Comparison of ENCODE assay signal across 9 mouse cellular contexts in genomic region chr6:120491862-120492498, GRCm38 (mm10). TPM values are rescaled to one million over a fixed set of nuclear protein-coding genes. Genes with fewer than 3 reads are reported as not detected.
A peak's percentile ranks its signal among the peaks of the same experiment; 100 is the strongest.
DNase-seq lines count a peak whose midpoint lies in the region; ATAC-seq lines count a peak whose summit lies in the region.
"Had no signal": no experiment of that assay in that cellular context is flagged by ENCODE, and none has a peak within 500 bp of the region (broad histone marks: within the 10 kb centered on the region; RNA-seq: fewer than 3 reads in every experiment).

No protein-coding gene starts in this region.

- no peak for DNase-seq in heart, postnatal 25 days (ENCODE audit: low spot score)
- DNase-seq in embryonic facial prominence, embryonic 10.5 days (ENCODE audit: low spot score), result no peak
- DNase-seq in midbrain, embryonic 10.5 days (ENCODE audit: low spot score), result peak; percentile 48
- no peak for DNase-seq in left cerebral cortex, adult 18-20 months (ENCODE audit: low spot score in 2 of 2)
- no peak for DNase-seq in thymus, adult 18-20 months

- H3K4me2 ChIP-seq in heart, embryonic 13.5 days, result peak overlapping the region; percentile 99
- H3K4me2 ChIP-seq in intestine, embryonic 15.5 days (replicated peaks), result peak overlapping the region; percentile 96

- H3K4me3 ChIP-seq in heart, embryonic 13.5 days, result peak overlapping the region; percentile 74
- peak overlapping the region; percentile 75 for H3K4me3 ChIP-seq in embryonic facial prominence, embryonic 10.5 days
- peak overlapping the region; percentile 61 for H3K4me3 ChIP-seq in intestine, embryonic 15.5 days (replicated peaks)
- H3K4me3 ChIP-seq in midbrain, embryonic 10.5 days, result peak overlapping the region; percentile 77

- H3K9ac ChIP-seq in heart, embryonic 13.5 days, result peak overlapping the region; percentile 14; the same call in 1 of the 2 replicates
- H3K9ac ChIP-seq in intestine, embryonic 15.5 days, result no peak overlapping the region

- no peak for ATAC-seq in heart, embryonic 13.5 days (ENCODE audit: extremely low read depth, insufficient number of reproducible peaks, low FRiP score, low TSS enrichment)
- ATAC-seq in intestine, embryonic 15.5 days, result no peak
- ATAC-seq in erythroid progenitor cell, adult 5-6 weeks (replicated peaks; ENCODE audit: low FRiP score, poor library complexity, severe bottlenecking), result no peak

- H3K36me3 ChIP-seq in heart, embryonic 13.5 days, result no peaks in the 10 kb centered on the region
- no peaks in the 10 kb centered on the region for H3K36me3 ChIP-seq in embryonic facial prominence, embryonic 10.5 days (replicated peaks)
- H3K36me3 ChIP-seq in intestine, embryonic 15.5 days, result no peaks in the 10 kb centered on the region
- no peaks in the 10 kb centered on the region for H3K36me3 ChIP-seq in midbrain, embryonic 10.5 days

- intact Hi-C loops in heart, postnatal 25 days (cut with DNase I), result no loop called here

- H3K4me1 ChIP-seq in heart, embryonic 13.5 days, result peaks cover 29% of the 10 kb centered on the region
- H3K4me1 ChIP-seq in embryonic facial prominence, embryonic 10.5 days, result peaks cover 33% of the 10 kb centered on the region
- H3K4me1 ChIP-seq in intestine, embryonic 15.5 days (replicated peaks), result peaks cover 20% of the 10 kb centered on the region
- H3K4me1 ChIP-seq in midbrain, embryonic 10.5 days, result peaks cover 53% of the 10 kb centered on the region

- WGBS in heart, embryonic 13.5 days, result 7% methylated on average over 22 of the region's 22 CpGs
- 8% methylated on average over 22 of the region's 22 CpGs for WGBS in embryonic facial prominence, embryonic 10.5 days
- WGBS in intestine, embryonic 15.5 days, result 10% methylated on average over 22 of the region's 22 CpGs
- WGBS in midbrain, embryonic 10.5 days, result 11% methylated on average over 22 of the region's 22 CpGs

- H3K27me3 ChIP-seq in heart, embryonic 13.5 days (replicated peaks), result peaks cover 66% of the 10 kb centered on the region
- H3K27me3 ChIP-seq in embryonic facial prominence, embryonic 10.5 days (replicated peaks; ENCODE audit: low read depth, poor library complexity, severe bottlenecking), result peaks cover 62% of the 10 kb centered on the region
- H3K27me3 ChIP-seq in intestine, embryonic 15.5 days (replicated peaks), result peaks cover 34% of the 10 kb centered on the region
- H3K27me3 ChIP-seq in midbrain, embryonic 10.5 days (ENCODE audit: low read depth, poor library complexity, severe bottlenecking), result peaks cover 52% of the 10 kb centered on the region

- H3K27ac ChIP-seq in heart, embryonic 13.5 days (replicated peaks), result no peak overlapping the region
- no peak overlapping the region; the same call in 1 of the 2 replicates for H3K27ac ChIP-seq in embryonic facial prominence, embryonic 10.5 days (replicated peaks)
- H3K27ac ChIP-seq in intestine, embryonic 15.5 days, result no peak overlapping the region
- H3K27ac ChIP-seq in midbrain, embryonic 10.5 days (replicated peaks), result peak overlapping the region; percentile 91; the same call in 1 of the 2 replicates

- H3K9me3 ChIP-seq in heart, embryonic 13.5 days, result no peaks in the 10 kb centered on the region
- no peaks in the 10 kb centered on the region for H3K9me3 ChIP-seq in embryonic facial prominence, embryonic 10.5 days
- H3K9me3 ChIP-seq in intestine, embryonic 15.5 days, result no peaks in the 10 kb centered on the region
- H3K9me3 ChIP-seq in midbrain, embryonic 10.5 days (replicated peaks), result no peaks in the 10 kb centered on the region

RNA-seq across cellular contexts. Expression of gene Tmem121b, which starts 1.6 kb away (rescaled TPM):
- polyA plus RNA-seq in heart, embryonic 13.5 days (2015; fragmentation: Nextera tagmentation; extraction: Ambion mirVana), result 0.05 and 0.07 TPM in 2 replicates
- total RNA-seq in heart, postnatal 25 days (2021), result not detected
- polyA plus RNA-seq in embryonic facial prominence, embryonic 10.5 days (2016; fragmentation: Nextera tagmentation; extraction: Ambion mirVana), result 0.18 and 0.25 TPM in 2 replicates
- 0.05 and 0.10 TPM in 2 replicates for polyA plus RNA-seq in intestine, embryonic 15.5 days (2015; fragmentation: Nextera tagmentation; extraction: Ambion mirVana)
- 0.49 and 0.79 TPM in 2 replicates for polyA plus RNA-seq in midbrain, embryonic 10.5 days (2016; fragmentation: Nextera tagmentation; extraction: Ambion mirVana)
- 10 to 100 TPM; 56.6 to 57.9 TPM for total RNA-seq in left cerebral cortex, adult 18-20 months (2021)
- total RNA-seq in erythroid progenitor cell, adult 5-6 weeks (2015; ENCODE audit: low replicate concordance), result not detected in 2 replicates
- total RNA-seq in erythroid progenitor cell, adult 5-6 weeks (2017; ENCODE audit: low replicate concordance), result not detected in 2 replicates
- total RNA-seq: CH12.LX had no signal

RNA-seq across cellular contexts. Expression of gene Il17ra, which starts 28.9 kb away (rescaled TPM):
- polyA plus RNA-seq in heart, embryonic 13.5 days (2015; fragmentation: Nextera tagmentation; extraction: Ambion mirVana), result 4.6 and 4.7 TPM in 2 replicates
- 1 to 10 TPM; 2.4 to 3.0 TPM for total RNA-seq in heart, postnatal 25 days (2021)
- 3.1 and 3.7 TPM in 2 replicates for polyA plus RNA-seq in embryonic facial prominence, embryonic 10.5 days (2016; fragmentation: Nextera tagmentation; extraction: Ambion mirVana)
- polyA plus RNA-seq in intestine, embryonic 15.5 days (2015; fragmentation: Nextera tagmentation; extraction: Ambion mirVana), result 5.2 and 6.7 TPM in 2 replicates
- polyA plus RNA-seq in midbrain, embryonic 10.5 days (2016; fragmentation: Nextera tagmentation; extraction: Ambion mirVana), result 4.8 and 5.1 TPM in 2 replicates
- total RNA-seq in left cerebral cortex, adult 18-20 months (2021), result 10 to 100 TPM; 18.2 to 19.6 TPM
- 8.4 and 11.5 TPM in 2 replicates for total RNA-seq in erythroid progenitor cell, adult 5-6 weeks (2015; ENCODE audit: low replicate concordance)
- total RNA-seq in erythroid progenitor cell, adult 5-6 weeks (2017; ENCODE audit: low replicate concordance), result 10.5 and 11.7 TPM in 2 replicates

RNA-seq across cellular contexts. Expression of gene Hdhd5, which starts 39.1 kb away (rescaled TPM):
- 13.3 and 14.1 TPM in 2 replicates for polyA plus RNA-seq in heart, embryonic 13.5 days (2015; fragmentation: Nextera tagmentation; extraction: Ambion mirVana)
- total RNA-seq in heart, postnatal 25 days (2021), result 10 to 100 TPM; 19.6 to 21.5 TPM
- 22.9 and 24.0 TPM in 2 replicates for polyA plus RNA-seq in embryonic facial prominence, embryonic 10.5 days (2016; fragmentation: Nextera tagmentation; extraction: Ambion mirVana)
- polyA plus RNA-seq in intestine, embryonic 15.5 days (2015; fragmentation: Nextera tagmentation; extraction: Ambion mirVana), result 15.7 and 16.5 TPM in 2 replicates
- polyA plus RNA-seq in midbrain, embryonic 10.5 days (2016; fragmentation: Nextera tagmentation; extraction: Ambion mirVana), result 21.0 and 21.6 TPM in 2 replicates
- 10 to 100 TPM; 32.3 to 35.3 TPM for total RNA-seq in left cerebral cortex, adult 18-20 months (2021)
- total RNA-seq in erythroid progenitor cell, adult 5-6 weeks (2015; ENCODE audit: low replicate concordance), result 2.1 and 4.0 TPM in 2 replicates
- 3.4 and 9.1 TPM in 2 replicates for total RNA-seq in erythroid progenitor cell, adult 5-6 weeks (2017; ENCODE audit: low replicate concordance)
